Mouse (Mus musculus) CD4-positive helper T cell, adult 2 months (primary cell): ENCODE data around the gene Snrk.
A peak's percentile ranks its signal among the peaks of the same experiment; 100 is the strongest.
"Not testable (repeated sequence)": the region's sequence is repeated elsewhere in the genome, so short reads cannot be mapped to it uniquely, and the experiment has no call there.

ENCODE experiments used
- DNase-seq: peaks from one replicate; pipeline ENCODE4 v3.0.0-alpha.2; 2012; ENCODE audit warnings: low read depth, missing footprints, low spot score

Gene Snrk

GRCm38 (mm10) chr9:122143219-122143618 is 26.2 kb downstream of the Snrk start:
- no peak for DNase-seq

GRCm38 (mm10) chr9:122144776-122145175 is 27.7 kb downstream of the Snrk start:
- no peak for DNase-seq

GRCm38 (mm10) chr9:122145677-122146076 is 28.6 kb downstream of the Snrk start:
- no peak for DNase-seq

- no peak for DNase-seq
These were observed 29.2 kb downstream of the Snrk start for GRCm38 (mm10) chr9:122146124-122146870.

- no peak for DNase-seq
These were observed 31.3 kb downstream of the Snrk start for GRCm38 (mm10) chr9:122148356-122148755.

- peak; percentile 61 for DNase-seq
These were observed 33.1 kb downstream of the Snrk start for GRCm38 (mm10) chr9:122149997-122150826.

GRCm38 (mm10) chr9:122152063-122152462 is 35.0 kb downstream of the Snrk start:
- no peak for DNase-seq

GRCm38 (mm10) chr9:122152501-122152900 is 35.4 kb downstream of the Snrk start:
- no peak for DNase-seq

GRCm38 (mm10) chr9:122153436-122153835 is 36.4 kb downstream of the Snrk start:
- no peak for DNase-seq

- DNase-seq: no peak
These were observed 38.1 kb downstream of the Snrk start for GRCm38 (mm10) chr9:122155193-122155592.

GRCm38 (mm10) chr9:122156389-122157078 is 39.5 kb downstream of the Snrk start:
- peak; percentile 16 for DNase-seq

GRCm38 (mm10) chr9:122157079-122157441 is 40.0 kb downstream of the Snrk start:
- no peak for DNase-seq

- DNase-seq: no peak
These were observed 47.5 kb downstream of the Snrk start for GRCm38 (mm10) chr9:122164535-122164934.

GRCm38 (mm10) chr9:122167719-122168118 is 50.7 kb downstream of the Snrk start:
- not testable (repeated sequence) for DNase-seq

GRCm38 (mm10) chr9:122169901-122170300 is 52.8 kb downstream of the Snrk start:
- DNase-seq: no peak

GRCm38 (mm10) chr9:122172612-122173186 is 55.6 kb downstream of the Snrk start:
- no peak for DNase-seq

- DNase-seq: no peak
These were observed 56.6 kb downstream of the Snrk start for GRCm38 (mm10) chr9:122173405-122174233.

- no peak for DNase-seq
These were observed 57.7 kb downstream of the Snrk start for GRCm38 (mm10) chr9:122174723-122175122.

- DNase-seq: peak; percentile 29
These were observed 60.5 kb downstream of the Snrk start for GRCm38 (mm10) chr9:122177256-122178220.

- DNase-seq: no peak
These were observed 61.4 kb downstream of the Snrk start for GRCm38 (mm10) chr9:122178427-122178826.
